In genomic region chr13:83573855-83574583, GRCm38 (mm10) we compare ENCODE assay signal across 13 mouse cellular contexts.
A peak's percentile ranks its signal among the peaks of the same experiment; 100 is the strongest.
DNase-seq lines count a peak whose midpoint lies in the region; ATAC-seq and TF ChIP-seq lines count a peak whose summit lies in the region.
"Had no signal": no experiment of that assay in that cellular context is flagged by ENCODE, and none has a peak within 500 bp of the region (broad histone marks: within the 10 kb centered on the region; RNA-seq: fewer than 3 reads in every experiment).

No protein-coding gene starts in this region.

- intact Hi-C loops in gastrocnemius, adult 2 months (cut with DNase I) = loop anchor here (5.0 kb wide), 1 partner anchor 47 kb away; no protein-coding TSS in a partner anchor

- DNase-seq in gastrocnemius, adult 2 months = no peak
- DNase-seq in gastrocnemius, postnatal 25 days = no peak
- DNase-seq in liver, embryonic 11.5 days (ENCODE audit: low spot score) = no peak
- DNase-seq in liver = no peak
- no peak for DNase-seq in layer of hippocampus, postnatal 25 days (ENCODE audit: extremely low spot score in 1 of 2, low spot score in 1 of 2)
- DNase-seq: gastrocnemius, postnatal 14 days; layer of hippocampus, adult 9-11 months; right cerebral cortex, postnatal 14 days had no signal

- no peaks in the 10 kb centered on the region for H3K9me3 ChIP-seq in liver, embryonic 11.5 days (ENCODE audit: control insufficient read depth, low read length)
- H3K9me3 ChIP-seq in forebrain, embryonic 12.5 days = no peaks in the 10 kb centered on the region
- H3K9me3 ChIP-seq: limb, embryonic 13.5 days had no signal

- H3K27me3 ChIP-seq in liver, embryonic 11.5 days (replicated peaks; ENCODE audit: control insufficient read depth, insufficient read depth, low read length) = no peaks in the 10 kb centered on the region
- H3K27me3 ChIP-seq in forebrain, embryonic 12.5 days = no peaks in the 10 kb centered on the region
- H3K27me3 ChIP-seq: limb, embryonic 13.5 days had no signal

- no peak overlapping the region for H3K9ac ChIP-seq in liver, embryonic 11.5 days (ENCODE audit: low read depth, low read length)
- H3K9ac ChIP-seq in forebrain, embryonic 12.5 days = no peak overlapping the region
- H3K9ac ChIP-seq: limb, embryonic 13.5 days had no signal

- H3K4me3 ChIP-seq in gastrocnemius, adult 2 months = peak overlapping the region; percentile 46
- H3K4me3 ChIP-seq in liver, embryonic 11.5 days (ENCODE audit: low read depth, low read length) = no peak overlapping the region
- H3K4me3 ChIP-seq in forebrain, embryonic 12.5 days (replicated peaks) = no peak overlapping the region
- H3K4me3 ChIP-seq: limb, embryonic 13.5 days had no signal

- ATAC-seq in liver, embryonic 11.5 days (replicated peaks; ENCODE audit: low FRiP score) = no peak; the same call in 1 of the 2 replicates
- ATAC-seq in granulocyte monocyte progenitor cell, adult 5-6 weeks (replicated peaks; ENCODE audit: poor library complexity, severe bottlenecking) = peak; percentile 10
- ATAC-seq in megakaryocyte progenitor cell, adult 5-6 weeks (replicated peaks; ENCODE audit: poor library complexity) = 0 out of 2 replicates have a peak, but pooled peaks have one; percentile 18
- ATAC-seq in forebrain, embryonic 12.5 days (ENCODE audit: low FRiP score) = no peak

- H3K4me2 ChIP-seq in liver, embryonic 11.5 days = peak overlapping the region; percentile 19
- H3K4me2 ChIP-seq in forebrain, embryonic 12.5 days = no peak overlapping the region
- H3K4me2 ChIP-seq: limb, embryonic 13.5 days; midbrain, embryonic 11.5 days had no signal

- H3K27ac ChIP-seq in gastrocnemius, adult 2 months = peak overlapping the region; percentile 82
- H3K27ac ChIP-seq in liver, embryonic 11.5 days (ENCODE audit: low read depth, low read length) = no peak overlapping the region
- no peak overlapping the region for H3K27ac ChIP-seq in forebrain, embryonic 12.5 days
- H3K27ac ChIP-seq: limb, embryonic 13.5 days had no signal

- 44% methylated on average over 8 of the region's 8 CpGs for WGBS in liver, embryonic 11.5 days
- WGBS in forebrain, embryonic 12.5 days = 60% methylated on average over 8 of the region's 8 CpGs

- H3K4me1 ChIP-seq in liver, embryonic 11.5 days (replicated peaks; ENCODE audit: control insufficient read depth, insufficient read depth, low read length) = peaks cover 4% of the 10 kb centered on the region
- H3K4me1 ChIP-seq in forebrain, embryonic 12.5 days = peaks cover 10% of the 10 kb centered on the region

- H3K36me3 ChIP-seq in liver, embryonic 11.5 days (ENCODE audit: control insufficient read depth, insufficient read depth, low read length) = no peaks in the 10 kb centered on the region
- H3K36me3 ChIP-seq in forebrain, embryonic 12.5 days (replicated peaks) = no peaks in the 10 kb centered on the region
- H3K36me3 ChIP-seq: limb, embryonic 13.5 days had no signal

- no peak for TF ChIP-seq CTCF in gastrocnemius, adult 2 months (IDR thresholded peaks at IDR 0.05)

Comparison
In these comparisons a context has a peak if more than half of its experiments do, and no peak if none do; other contexts are left out.
1. ATAC-seq: peak in granulocyte monocyte progenitor cell, adult 5-6 weeks (single experiment) and megakaryocyte progenitor cell, adult 5-6 weeks (single experiment); none in liver, embryonic 11.5 days (single experiment) and forebrain, embryonic 12.5 days (single experiment).